Mouse (Mus musculus): ENCODE measurements around the gene B2m.

B2m gene

GRCm38 (mm10) chr2:122159667-122160066 lies 12.2 kb downstream of the B2m start:
- no peak for TF ChIP-seq GATA4 (IDR thresholded peaks at IDR 0.05; ENCODE audit: insufficient replicate concordance, low read length)

- TF ChIP-seq GATA4 (IDR thresholded peaks at IDR 0.05; ENCODE audit: insufficient replicate concordance, low read length), result no peak
Measured at GRCm38 (mm10) chr2:122160680-122161079, 13.2 kb downstream of the B2m start, which contains the start of gene Trim69. Trim69 (plus strand) TSS chr2:122160700.

- no peak for TF ChIP-seq GATA4 (IDR thresholded peaks at IDR 0.05; ENCODE audit: insufficient replicate concordance, low read length)
Measured at GRCm38 (mm10) chr2:122161542-122161941, 14.1 kb downstream of the B2m start.

- no peak for TF ChIP-seq GATA4 (IDR thresholded peaks at IDR 0.05; ENCODE audit: insufficient replicate concordance, low read length)
Measured at GRCm38 (mm10) chr2:122162529-122162928, 15.0 kb downstream of the B2m start.

GRCm38 (mm10) chr2:122163430-122164195 lies 16.1 kb downstream of the B2m start:
- no peak for TF ChIP-seq GATA4 (IDR thresholded peaks at IDR 0.05; ENCODE audit: insufficient replicate concordance, low read length)

GRCm38 (mm10) chr2:122164293-122164692 lies 16.8 kb downstream of the B2m start:
- TF ChIP-seq GATA4 (IDR thresholded peaks at IDR 0.05; ENCODE audit: insufficient replicate concordance, low read length), result no peak

GRCm38 (mm10) chr2:122171292-122171691 lies 23.8 kb downstream of the B2m start:
- no peak for TF ChIP-seq GATA4 (IDR thresholded peaks at IDR 0.05; ENCODE audit: insufficient replicate concordance, low read length)

- no peak for TF ChIP-seq GATA4 (IDR thresholded peaks at IDR 0.05; ENCODE audit: insufficient replicate concordance, low read length)
Measured at GRCm38 (mm10) chr2:122172188-122172587, 24.7 kb downstream of the B2m start.

- TF ChIP-seq GATA4 (IDR thresholded peaks at IDR 0.05; ENCODE audit: insufficient replicate concordance, low read length), result no peak
Measured at GRCm38 (mm10) chr2:122180051-122180822, 32.8 kb downstream of the B2m start.

- no peak for TF ChIP-seq GATA4 (IDR thresholded peaks at IDR 0.05; ENCODE audit: insufficient replicate concordance, low read length)
Measured at GRCm38 (mm10) chr2:122185086-122185485, 37.6 kb downstream of the B2m start.

GRCm38 (mm10) chr2:122186106-122186505 lies 38.6 kb downstream of the B2m start, which contains the start of the genes Patl2 and Terb2:
Patl2 (minus strand) TSS chr2:122186189.
Terb2 (plus strand) TSS chr2:122186272.
- no peak for TF ChIP-seq GATA4 (IDR thresholded peaks at IDR 0.05; ENCODE audit: insufficient replicate concordance, low read length)

- TF ChIP-seq GATA4 (IDR thresholded peaks at IDR 0.05; ENCODE audit: insufficient replicate concordance, low read length), result no peak
Measured at GRCm38 (mm10) chr2:122186751-122187150, 39.3 kb downstream of the B2m start.

GRCm38 (mm10) chr2:122191849-122192248 lies 44.4 kb downstream of the B2m start:
- no peak for TF ChIP-seq GATA4 (IDR thresholded peaks at IDR 0.05; ENCODE audit: insufficient replicate concordance, low read length)

GRCm38 (mm10) chr2:122194509-122194929 lies 47.0 kb downstream of the B2m start:
- no peak for TF ChIP-seq GATA4 (IDR thresholded peaks at IDR 0.05; ENCODE audit: insufficient replicate concordance, low read length)

- TF ChIP-seq GATA4 (IDR thresholded peaks at IDR 0.05; ENCODE audit: insufficient replicate concordance, low read length), result no peak
Measured at GRCm38 (mm10) chr2:122201501-122201900, 54.0 kb downstream of the B2m start.
